Mouse (Mus musculus) frontal cortex, adult 2 months (tissue): ENCODE data around the gene Ngrn. TPM values are rescaled to one million over a fixed set of nuclear protein-coding genes. Genes with fewer than 3 reads are reported as not detected.

Experiments
- DNase-seq, 2 experiments: peaks; one replicate each; pipeline ENCODE4 v3.0.0; 2022; ENCODE audit warnings: low spot score in 1 of 2; ENCODE audit errors: extremely low spot score in 1 of 2
- polyA plus RNA-seq: library from polyadenylated mRNA; depleted of rRNA; stranded (reverse); fragments of >200 nt; gene quantifications from 2 replicates; pipeline ENCODE4 v1.2.3, GENCODE M21; 2012

Ngrn gene
- polyA plus RNA-seq, 1 experiment = 64.6 TPM

DNA sequence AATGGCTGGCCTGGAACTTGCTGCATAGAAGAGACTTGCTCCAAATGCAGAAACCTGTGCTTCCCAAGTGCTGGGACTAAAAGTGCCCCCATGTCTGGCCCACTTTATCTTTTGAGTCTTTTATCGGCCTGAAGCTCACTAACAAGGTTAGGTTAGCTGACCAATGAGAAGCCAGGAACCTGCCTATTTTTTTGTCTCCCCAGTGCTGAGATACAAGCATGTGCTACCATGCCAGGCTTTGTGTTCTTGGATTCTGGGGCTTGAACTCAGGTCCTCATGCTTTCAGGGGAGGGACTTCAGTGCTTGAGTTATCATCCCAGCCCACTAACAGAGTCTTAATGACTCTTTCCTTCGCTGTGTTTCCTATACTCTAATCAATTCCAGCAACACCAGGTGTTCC, 3.3 kb upstream of the Ngrn start:
- no peak for DNase-seq

DNA sequence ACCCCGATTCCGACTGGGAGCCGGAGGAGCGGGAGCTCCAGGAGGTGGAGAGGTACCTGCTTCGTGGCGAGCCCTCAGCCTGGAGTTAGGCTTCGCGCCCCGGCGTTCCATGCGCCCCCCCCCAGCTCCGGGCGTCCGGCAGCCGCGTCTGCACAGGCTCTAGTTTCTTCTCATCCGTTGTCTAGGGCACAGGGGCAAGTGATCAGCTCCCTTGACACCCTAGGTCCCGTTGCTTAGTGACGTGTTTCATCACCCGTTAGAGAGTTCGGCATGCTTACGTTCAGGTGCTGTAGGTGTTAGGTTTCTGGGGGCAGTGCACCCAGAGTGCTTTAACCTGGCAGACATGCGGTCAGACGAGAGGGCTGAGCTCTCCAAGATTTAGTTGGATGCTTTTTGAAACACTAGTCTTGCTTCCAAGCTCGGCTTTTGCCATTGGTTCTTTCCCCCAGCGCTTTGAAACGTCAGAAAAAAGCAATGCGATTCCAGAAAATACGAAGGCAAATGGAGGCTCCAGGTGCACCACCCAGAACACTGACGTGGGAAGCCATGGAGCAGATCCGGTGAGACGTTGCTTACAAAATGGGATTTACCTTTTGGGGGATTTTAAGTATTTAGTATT, 466 bp downstream of the Ngrn start:
- peak in 1 of 2 experiments; percentile 40 for DNase-seq

DNA sequence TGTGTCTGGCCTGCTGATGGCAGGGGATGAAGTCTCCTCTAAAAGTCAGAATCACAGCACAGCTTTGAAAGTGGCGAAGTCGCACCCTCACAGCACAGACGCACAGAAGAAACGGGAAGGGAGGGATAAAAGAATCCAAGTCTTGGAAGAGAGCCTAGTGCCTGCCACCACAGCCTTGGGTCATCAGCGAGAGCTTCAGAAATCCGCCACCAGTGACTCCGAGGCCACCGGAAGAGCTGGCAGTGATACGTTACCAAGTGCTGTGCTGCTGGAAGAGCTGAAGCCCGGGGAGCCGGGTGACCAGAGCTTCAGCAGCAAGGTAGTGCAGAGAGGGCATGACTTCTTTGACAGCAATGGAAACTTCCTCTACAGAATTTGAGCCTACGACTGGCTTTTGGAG, 3.6 kb downstream of the Ngrn start:
- DNase-seq = no peak

DNA sequence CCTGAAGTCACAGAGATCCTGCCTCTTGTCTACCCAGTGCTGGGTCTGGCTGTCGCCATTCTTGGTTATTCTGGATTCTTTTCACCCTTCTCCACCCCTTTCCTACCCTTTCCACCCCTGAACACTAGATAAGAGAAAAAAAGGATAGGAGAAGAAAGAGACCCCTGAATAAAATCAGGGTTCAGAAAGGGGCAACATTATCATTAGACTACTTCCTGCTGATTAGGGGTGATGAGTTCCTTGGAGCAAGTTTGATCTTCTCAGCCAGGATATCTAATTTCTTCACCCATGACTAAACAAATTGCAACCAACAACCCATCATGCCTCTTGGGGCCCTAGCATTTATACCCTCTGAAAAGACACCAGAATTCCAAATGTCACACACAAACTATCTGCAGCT, 6.7 kb downstream of the Ngrn start:
- DNase-seq = no peak

DNA sequence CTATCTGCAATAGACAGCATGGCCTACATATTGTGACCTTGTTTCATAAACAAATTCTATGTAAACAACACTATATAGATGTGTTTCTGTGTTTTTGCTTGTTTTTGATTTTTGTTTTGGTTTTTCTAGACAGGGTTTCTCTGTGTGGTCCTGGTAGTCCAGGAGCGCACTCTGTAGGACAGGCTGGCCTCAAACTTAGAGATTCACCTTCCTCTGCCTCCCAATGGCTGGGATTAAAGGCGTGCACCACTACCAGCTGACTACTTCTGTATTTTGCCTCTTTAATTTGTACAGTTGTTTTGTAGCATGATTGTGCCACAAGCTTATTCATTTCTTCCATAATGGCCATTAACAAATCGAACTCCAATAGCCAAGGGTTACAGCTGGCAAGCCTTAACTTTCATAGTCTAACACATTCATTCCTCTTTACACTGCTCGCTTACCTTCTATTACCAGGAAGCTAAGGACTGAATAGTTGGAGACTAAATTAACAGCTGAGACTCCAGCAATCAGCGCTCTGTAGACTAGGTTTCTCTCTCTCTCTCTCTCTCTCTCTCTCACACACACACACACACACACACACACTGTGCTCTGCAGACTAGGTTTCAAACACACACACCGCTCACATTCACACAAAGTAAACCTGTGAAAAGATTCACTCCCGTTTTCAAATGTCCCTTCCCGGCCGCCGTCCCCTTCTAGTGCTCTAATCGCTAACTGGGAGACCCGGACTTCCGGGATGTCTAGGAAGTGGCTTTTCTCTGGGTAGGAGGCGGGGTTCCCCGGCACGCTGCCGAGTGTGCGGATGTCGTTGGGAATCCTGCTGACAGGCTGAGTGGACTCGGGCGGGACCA, 8.1 kb downstream of the Ngrn start, which contains the start of gene Vps33b:
Vps33b (plus strand) TSS at position 753 of the 854 bp plus-strand sequence.
- DNase-seq = peak; percentile 86 to 99

DNA sequence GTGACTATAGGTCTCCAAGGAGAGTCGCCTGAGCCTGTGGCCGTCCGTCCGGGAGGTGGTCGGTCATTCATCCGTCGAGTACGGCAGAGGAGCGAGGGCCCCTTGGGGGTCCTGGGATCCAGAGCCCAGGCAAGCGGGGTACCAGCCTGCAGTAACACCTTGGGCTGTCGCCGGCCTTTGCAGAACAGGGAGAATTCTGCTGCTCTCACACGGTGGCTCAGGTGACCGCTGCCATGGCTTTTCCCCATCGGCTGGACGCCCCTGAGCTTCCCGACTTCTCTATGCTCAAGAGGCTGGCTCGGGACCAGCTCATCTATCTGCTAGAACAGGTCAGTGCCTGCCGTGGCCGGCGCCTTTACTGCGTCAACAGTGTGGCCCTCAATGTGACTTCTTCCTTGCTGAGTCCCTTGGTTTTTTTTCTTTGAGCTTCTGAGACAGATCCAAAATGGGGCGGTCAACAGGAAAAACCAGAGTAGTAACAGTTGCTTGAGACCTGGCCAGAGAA, 8.8 kb downstream of the Ngrn start:
- no peak for DNase-seq

DNA sequence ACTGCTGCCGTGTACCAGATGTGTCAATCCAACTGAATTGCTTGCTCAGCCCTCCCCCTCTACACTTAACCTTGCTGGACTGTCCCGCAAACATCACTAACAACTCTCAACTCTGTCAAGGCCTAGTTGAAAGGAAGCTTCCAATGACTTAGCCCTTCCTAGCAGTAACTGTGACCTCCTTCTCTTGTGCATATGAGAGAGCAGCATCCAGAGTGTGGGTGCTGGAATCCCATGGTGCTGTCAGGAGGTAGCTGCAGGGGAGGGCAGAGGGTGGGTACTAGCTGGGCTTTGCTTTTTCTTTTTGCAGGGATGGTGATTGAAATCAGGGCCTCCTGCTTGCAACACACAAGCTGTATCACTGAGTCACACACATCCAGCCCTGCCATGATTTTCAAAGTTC, 12.4 kb downstream of the Ngrn start:
- DNase-seq = no peak

DNA sequence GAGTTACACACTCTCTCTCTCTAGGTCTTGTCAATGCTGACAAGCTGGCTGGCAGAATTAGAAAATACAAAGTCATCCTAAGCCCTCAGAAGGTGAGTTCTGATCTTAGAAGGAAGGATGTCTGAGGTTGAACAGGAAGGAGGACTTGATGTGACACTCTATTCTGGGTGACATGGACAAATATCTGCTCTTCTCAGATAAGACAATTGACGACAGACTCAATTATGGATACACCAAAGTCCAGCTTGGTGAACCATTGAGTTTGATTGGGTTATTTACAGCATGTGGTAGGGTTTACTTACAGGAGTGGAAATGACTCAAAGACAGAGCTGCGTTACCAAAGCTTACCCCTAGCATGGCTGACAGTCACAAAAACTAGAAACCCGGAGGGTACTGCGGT, 15.4 kb downstream of the Ngrn start:
- DNase-seq = no peak

DNA sequence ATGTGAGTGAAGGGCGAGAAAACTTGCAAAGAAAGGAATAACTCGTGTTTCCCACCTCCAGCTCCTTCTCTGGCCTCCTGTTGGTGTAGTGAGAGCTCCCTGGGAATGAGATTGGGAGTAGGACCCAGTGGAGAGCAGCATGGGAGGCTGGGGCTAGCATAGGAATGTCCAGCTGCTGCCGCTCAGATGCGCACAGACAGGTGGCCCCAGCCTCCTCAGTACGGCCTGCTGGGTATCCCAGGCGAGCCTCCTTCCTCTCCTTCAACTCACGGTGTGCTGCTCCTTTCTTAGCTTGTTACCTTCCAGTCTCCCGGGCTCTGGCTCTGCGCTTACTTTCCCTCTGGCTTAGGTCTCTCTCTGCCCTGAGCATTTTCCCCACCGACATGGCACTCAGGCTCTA, 19.0 kb downstream of the Ngrn start:
- no peak for DNase-seq

DNA sequence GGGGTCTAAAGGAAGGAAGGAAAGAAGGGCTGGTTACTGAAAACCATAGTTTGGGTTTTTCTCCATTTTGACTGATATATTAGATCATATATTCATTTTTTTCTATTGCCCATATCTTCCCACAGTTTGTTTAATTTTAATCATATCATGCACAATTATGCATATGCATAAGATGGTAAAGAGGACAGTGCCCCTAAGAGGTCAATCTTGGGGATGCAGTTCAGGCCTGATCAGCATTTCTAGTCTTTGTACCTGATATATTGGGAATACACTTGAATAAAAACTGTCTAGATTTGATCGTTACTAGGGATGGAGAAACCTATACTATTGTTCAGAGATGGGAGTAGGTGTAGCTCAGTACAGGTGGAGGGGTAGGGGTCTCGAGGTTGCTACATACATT, 20.0 kb downstream of the Ngrn start:
- no peak for DNase-seq

DNA sequence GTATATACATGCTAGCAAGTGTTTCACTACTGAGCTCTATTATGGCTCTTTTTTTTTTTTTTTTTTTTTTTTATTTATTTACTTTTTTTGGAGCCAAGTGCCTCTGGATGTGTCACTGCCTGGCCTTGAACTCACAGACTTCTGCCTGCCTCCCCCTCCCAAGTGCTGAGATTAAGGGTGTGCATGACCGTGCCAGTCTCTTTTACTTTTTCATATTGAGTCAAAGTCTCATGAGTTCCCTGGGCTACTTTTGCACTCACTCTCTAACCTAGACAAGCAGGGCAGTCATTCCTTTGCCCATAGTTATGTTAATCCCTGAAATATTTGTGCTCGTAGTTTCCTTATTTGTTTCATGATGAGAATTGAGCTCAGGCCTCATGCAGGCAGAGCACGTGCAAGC, 20.6 kb downstream of the Ngrn start:
- no peak for DNase-seq

DNA sequence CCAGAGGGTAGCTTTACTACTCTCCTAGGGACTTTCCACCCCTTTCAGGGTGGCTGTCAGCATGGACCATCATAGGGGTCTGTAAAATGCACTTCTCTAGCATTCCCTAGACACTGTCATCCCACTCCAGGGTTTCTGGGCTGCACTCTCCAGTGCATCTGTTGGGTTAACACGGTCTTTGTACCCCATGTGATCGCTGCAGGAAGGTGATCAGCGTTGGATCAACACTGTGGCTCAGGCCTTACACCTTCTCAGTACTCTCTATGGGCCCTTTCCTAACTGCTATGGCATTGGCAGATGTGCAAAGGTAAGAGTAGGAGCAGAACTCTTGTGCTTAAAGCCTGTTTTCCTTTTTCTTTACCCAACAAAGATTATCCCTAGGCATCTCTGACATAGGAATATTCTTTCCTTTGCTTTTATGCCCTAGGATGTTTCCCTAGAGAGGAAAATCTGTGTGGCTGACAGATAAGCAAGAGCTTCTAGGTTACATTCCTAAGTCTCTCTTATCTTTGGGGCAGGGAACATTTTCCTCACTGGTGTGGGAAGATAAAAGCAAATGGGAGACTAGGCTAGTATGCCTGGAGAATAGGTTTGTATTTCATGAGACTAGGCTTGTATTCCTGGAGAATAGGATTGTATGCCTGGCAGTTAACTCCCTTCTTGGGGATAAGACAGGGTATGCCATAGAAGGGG, 22.4 kb downstream of the Ngrn start:
- no peak for DNase-seq

DNA sequence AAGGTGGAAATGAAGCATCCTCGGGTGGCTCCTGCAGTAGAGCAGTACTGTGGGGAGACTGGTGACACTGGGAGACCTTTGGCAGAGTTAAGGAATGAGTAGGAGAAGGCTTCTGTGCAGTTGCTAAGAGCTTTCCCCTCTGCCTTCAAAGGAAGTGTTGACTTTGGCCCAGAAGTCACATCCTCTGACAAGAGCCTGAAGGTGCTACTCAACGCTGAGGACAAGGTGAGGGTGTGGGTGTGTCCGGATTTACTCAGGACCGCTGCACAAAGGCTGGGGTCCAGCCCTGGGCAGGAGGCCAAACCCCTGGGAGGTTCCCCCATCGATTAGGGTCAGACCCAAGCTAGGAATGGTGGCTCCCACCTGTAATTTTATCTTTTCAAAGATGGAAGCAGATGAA, 23.4 kb downstream of the Ngrn start:
- DNase-seq = no peak

DNA sequence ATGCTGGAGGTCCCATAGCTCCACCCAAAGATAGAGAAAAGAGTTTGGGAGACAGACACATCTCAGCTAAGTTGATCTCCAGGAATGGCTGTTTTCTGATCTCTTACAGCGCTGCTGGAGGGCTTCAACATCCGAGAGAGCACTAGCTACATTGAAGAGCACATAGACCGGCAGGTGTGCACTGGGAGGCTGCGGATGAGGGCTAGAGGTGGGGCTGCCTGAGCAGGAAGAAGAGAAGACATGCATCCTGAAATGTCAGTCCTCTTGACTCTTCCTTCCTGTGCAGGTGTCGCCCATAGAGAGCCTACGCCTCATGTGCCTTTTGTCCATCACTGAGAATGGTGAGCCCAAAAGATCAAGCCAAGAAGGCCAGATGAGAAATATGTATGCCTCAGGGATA, 24.7 kb downstream of the Ngrn start:
- DNase-seq = no peak

DNA sequence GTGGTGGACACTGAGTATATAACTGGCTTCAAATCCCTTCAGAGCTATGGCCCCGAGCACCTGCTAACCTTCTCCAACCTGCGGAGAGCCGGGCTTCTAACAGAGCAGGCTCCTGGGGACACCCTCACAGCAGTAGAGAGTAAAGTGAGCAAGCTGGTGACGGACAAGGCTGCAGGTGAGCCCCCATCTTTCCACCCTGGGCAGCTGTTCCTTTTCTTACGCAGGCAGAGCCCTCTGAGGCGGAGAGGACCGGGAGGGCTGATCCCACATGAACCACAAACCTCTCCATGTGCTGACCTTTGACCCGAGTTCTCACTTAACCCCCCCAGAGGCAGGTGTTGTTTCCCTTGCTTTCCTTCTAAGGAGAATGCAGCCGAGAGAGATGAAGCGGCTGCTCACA, 26.7 kb downstream of the Ngrn start:
- no peak for DNase-seq

DNA sequence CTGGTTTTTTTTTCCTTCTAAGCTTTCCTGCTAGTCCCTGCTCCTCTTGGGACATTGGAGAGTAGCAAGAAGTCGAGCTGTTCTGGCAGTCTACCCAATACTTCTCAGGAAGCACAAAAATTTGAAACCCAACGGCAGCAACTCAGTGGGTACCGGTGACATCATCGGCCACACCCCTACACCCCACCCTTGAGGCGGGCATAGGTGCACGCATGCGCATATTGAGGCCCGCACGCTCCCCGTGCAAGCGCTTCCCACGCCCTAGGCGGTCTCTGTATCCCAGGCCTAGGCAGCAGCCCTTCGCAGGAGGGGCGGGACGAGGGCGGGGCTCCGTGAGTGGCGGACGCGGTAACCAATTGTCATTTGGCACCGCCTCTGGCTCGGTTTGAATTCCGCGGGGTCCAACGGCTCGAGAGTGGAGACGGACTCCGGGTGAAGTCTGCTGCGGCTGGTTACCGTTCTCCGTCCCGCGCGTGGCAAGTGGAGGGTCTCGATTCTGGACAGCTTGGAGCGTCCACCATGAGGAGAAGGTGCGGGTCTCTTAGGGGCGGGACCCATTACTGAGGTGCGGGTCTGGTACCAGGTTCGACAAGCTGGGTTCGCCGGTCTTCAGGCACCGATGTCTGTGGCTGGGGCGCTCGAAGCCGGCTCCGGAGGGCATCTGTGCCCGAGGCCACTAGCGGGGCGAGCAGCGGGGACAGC, 33.2 kb downstream of the Ngrn start, which contains the start of gene Prc1:
Prc1 (plus strand) TSS at position 389 of the 702 bp plus-strand sequence.
- peak; percentile 97 to 99 for DNase-seq

DNA sequence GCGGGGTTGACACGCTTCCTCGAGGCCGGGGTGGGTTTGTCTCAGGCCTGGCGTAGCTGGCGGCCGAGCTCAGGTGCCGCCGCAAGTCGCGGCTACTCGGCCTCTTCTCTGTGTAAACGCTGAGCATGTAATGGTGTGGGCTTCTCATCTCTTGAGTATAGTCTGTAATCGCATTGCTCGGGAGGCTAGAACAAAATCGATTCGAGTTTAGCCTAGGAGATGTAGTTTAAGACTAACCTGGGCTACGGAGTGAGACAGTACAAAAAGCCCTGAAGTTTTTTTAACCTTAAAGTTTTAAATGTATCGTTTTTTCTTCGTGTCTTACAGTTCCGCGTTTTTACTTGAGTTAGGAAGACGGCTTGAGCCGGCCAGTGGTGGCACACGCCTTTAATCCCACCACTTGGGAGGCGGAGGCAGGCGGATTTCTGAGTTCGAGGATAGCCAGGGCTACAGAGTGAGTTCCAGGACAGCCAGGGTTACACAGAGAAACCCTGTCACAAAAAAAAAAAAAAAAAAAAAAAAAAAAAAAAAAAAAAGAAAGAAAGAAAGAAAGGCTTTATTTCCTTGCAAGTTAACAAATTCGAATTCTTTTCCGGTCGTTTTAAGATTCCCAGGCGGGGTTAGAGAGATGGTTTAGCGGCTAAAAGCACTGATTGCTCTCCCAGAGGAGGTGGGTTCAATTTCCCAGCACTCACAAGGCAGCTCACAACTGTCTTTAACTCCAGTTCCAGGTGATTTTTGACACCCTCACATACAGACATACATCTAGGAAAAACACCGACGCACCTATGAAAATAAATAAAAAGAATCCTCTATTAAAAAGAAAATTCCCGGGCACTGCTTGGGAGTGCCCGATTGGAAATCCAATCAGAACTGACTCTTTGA, 34.0 kb downstream of the Ngrn start:
- DNase-seq = no peak

DNA sequence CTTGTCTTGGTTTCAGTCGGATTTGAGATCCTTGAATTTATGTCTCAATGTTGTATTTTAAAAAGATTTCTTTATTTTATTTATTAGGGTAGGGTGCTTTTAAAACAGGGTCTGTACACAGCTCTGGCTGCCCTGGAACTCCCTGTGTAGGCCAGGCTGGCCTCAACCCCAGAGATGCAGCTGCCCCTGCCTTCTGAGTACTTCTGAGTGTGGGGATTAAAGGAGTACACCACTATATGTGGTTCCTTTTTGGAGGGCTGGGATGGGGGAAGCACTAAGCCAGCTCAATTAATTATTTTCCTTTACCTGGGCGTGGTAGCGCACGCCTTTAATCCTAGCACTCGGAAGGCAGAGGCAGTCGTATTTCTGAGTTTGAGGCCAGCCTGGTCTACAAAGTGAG, 35.4 kb downstream of the Ngrn start:
- no peak for DNase-seq

DNA sequence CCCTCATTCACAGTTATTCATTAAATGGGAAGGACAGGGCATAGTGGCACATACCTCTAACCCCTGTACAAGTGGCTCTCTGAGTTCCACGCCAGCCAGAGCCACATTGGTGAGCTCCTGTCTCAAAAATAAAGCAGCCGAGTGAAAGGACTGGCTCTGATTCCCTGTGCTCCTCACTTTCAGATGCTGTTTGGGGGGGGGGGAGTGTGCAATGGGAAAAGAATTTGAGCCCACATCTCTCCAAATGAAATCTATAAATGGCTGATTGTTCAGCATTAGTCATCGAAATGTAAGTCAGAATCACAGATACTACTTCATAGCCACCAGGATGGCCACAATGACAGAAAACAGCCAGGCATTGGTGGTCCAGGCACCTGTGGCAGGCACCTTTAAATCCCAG, 36.0 kb downstream of the Ngrn start:
- no peak for DNase-seq

DNA sequence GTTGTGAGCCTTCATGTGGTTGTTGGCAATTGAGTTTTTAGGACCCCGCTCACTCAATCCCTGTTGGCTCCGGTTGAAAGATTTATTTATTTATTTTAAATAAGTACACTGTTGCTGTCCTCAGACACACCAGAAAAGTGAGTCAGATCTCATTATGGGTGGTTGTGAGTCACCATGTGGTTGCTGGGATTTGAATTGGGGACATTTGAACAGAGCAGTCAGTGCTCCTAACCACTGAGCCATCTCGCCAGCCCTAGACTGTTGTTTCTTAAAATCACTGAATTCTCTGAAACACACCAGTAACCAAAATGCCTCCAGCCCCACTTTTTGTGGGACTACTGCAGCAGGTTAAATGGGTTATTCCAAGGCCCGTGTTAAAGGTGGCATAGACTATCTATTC, 37.7 kb downstream of the Ngrn start:
- DNase-seq = no peak
